Mouse (Mus musculus) lung, postnatal 25 days (tissue): Measurements from ENCODE around the gene Actr6.

Source experiments
- DNase-seq: peaks from one replicate; pipeline ENCODE4 v3.0.0; 2022; ENCODE audit warnings: low spot score

Gene Actr6

DNA sequence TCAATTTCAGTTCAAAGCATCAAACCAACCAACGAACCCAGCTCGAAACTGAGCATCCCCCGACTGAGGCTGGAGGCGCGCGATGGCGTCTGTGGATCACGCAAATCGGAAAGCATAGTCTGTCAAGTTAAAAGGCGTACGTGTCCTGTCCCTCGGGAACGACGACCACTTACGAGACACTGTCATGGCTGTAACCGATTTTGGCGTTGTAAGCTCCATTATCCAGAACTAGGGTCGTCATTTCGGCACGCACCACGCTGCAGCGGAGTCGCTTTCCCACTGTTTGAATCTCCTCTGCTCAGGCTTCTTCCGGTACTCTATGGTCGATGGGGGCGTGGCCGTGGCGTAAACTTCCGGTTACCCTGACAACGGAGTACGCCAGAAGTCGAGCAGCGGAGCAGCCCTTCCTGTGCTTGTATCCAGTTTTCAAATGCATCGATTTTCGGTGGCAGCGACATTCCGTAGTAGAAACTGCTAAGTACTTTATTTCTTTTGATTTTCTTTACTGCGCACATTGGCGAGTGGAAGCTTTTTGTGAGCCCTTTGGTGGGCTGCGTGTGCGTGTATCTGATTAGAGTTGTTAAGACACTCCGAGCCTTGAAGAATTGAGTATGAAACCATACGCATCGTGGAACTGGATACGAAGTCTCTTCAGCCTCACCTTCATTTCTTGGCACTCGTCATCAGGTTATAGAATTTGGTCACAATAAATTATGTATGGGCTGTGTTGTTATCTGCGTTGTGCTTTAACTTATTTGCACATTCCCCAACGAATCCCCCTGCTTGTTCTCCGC is at the start of gene Actr6:
Actr6 (minus strand) TSS at position 295 of the 794 bp plus-strand sequence.
- peak; percentile 95 for DNase-seq

DNA sequence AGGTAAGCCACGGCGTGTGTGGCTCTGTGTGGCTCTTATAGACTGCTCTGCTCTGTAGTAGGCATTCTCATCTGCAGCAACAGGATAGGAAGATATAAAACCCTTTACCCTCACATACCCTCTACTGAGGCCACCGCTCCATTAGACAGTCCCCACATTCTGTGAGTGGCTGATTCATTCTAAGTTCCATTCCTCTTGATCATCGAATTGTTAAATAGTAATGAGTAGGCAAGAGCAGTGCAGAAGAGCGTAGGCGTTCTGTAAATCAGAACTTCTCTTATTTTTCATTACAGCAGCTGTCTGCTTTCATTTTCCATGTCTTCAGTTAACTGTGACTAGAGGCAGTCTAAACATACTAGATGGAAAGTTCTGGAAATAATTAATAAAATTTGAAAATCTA is 43.9 kb upstream of the Actr6 start:
- DNase-seq, result no peak

DNA sequence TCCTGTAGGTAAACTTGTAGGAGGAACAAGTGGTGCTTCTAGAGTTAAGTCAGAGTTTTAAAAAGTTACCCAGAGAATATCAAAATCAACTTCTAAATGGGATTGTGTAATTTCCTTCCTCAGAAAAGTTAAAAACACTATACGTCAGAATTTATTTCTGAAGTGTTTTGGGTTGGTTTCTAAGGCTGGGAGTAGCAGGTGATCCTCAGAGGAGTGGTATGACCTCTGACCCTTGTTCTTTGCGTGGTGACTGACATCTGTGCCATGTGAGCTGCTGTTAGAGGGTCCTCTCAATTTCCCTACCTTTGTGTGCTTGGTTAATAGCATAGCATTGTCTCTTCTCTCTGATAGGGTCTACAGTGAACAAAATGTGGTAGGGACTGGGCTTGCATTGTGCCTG is 39.8 kb upstream of the Actr6 start:
- DNase-seq, result peak; percentile 37

DNA sequence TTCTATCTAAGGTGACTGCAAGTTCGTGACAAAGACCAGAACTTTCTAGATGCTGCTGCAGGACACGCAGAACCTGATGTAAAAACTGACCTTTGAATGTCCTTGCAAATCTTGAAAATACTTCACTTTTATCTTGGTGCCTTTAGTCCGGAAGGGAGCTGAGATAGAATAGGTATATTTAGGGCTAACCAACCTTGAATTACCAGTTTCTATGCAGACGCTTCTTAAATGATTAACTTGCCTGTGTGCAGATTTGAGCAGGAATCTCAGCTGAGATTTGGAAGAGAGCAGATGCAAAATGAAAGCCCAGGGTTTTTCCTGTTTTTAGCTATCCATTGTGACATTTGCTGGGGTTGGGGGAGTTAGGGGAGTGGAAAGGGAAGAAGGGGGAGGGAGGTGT is 37.0 kb upstream of the Actr6 start:
- no peak for DNase-seq

DNA sequence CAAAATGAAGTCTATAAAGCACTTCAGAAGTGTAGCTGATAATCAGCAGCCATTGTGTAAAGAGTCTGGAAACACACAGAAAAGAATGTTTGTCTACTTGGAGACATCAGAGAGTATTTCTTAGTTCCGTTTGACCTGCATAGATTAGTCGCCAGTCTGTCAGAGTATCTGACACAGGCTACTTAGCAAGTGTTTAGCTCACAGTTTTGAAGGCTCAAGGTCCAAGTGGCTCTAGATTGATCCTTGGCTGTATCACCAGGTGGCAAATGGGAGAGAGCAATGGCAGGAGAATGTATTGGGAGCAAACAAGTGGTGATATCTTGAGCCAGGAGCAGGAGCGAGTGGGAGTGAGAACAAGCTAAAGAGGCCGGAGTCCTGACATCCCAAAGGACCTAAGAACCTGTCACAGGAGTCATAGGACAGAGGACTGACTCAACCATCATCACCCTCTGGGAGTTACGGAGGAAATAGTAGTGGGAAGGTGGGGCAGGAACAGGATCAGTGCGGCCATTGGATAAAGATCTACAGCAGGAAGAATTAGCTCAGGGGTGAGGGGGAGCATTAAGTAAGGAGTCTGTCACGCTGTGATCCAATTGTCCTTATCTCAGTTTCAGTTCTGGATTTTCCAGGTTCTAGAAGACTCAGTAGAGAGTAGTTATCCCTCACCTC is 36.4 kb upstream of the Actr6 start:
- no peak for DNase-seq

DNA sequence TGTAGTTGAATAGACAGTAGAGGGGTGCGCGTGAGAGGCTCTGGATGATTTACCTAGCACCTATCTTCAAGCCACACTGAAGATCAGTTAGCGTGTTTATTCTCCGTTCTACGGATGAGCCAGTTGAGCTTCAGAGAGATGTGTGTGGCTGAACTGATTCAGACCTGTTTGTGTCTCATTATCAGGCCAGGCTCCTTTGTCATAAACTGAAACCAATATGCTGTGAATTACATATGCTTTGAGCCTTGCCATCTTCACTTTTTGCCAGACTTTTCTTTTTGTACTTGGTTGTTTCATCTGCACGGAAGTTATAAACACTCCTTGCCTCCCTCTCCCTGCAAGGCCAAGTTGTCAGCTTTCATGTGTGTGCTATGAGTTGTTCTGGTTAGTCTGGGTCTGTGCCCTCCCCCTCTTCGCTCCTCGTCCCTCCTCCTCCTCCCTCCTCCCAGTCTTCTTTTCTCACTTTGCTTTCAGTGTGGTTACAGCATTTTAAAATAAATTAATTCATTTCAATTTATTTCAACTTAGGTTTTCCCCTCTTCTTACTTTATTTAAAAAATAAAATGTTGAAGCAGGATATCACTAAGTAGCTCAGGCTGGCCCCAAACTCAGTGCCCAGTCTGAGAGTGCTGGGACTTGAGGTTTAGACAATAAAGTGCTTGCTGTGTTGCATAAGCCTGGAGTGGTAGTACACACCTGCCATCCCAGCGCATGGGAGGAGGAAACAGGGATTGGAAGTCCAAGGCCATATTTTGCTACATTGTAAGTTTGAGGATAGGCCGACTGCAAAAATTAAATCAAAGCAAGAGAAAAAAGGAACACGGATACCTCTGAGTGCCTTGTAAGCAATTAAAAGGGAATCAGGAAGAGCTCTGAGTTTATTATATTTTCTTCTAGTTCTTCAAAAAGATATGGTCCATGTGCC is 34.0 kb upstream of the Actr6 start:
- DNase-seq, result no peak

DNA sequence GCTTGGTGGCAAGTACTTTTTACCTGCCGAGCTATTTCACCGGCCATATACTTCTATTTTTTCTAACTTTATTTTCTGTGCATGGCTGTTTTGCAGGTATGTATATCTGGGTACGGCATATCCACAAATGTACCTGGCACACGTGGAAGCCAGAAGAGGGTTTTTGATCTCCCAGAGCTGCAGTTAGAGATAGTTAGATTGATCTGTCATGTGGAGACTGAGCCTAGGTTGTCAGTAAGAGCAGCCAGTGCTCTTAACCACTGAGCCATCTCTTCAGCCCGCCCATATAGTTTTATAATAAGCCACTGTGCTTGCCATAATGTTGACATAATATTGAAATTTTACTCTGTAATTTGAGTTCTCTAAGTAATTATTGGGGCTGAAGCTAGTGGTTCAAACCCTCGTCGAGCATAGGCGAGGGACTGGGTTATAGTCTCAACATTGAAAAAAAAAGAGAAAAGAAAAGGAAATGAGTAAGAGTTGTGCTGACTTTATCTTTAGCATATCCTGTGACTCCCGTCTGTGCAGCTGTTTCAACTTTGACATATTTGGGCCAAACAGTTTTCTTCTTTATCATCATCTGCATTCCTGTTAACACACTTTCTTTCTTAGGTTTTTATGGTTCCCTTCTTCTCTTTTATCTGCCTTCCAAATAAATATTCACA is 32.5 kb upstream of the Actr6 start:
- DNase-seq, result no peak

DNA sequence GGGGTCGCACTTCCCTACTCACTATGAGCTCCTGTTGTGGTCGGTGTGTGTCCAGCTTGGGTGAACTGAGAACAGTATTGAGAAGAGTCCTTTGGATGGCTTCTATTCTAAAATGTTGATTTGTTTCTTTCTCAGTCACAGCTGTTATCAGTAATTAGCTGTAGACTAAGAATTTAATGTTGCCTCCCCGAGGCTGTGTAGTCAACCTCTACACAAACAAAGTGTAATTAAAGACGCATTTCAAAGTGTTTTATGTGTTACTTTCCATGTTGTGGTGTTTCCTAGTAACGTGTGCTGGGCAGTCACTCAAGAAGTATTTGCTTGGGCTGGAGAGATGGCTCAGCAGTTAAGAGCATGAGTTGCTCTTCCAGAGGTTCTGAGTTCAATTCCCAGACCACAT is 28.7 kb upstream of the Actr6 start:
- no peak for DNase-seq

DNA sequence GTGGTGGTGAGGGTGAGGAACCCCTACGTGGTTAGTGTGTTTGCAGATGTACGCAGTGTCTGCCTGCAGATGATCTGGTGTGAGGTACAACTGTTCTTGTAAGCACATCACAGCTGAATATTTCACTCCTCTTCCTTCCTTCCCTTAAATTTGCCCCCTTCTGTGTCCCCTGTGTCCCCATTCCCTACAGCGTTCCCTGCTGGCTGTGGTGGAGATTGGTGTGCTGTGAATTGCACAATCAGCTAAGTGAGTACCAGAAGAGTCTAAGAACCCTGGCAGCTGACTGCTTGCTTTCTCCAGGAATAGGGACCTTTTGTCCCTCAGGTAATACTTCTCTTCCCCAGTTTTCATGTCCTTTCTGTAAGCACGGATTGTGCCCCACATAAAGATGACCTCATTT is 23.1 kb upstream of the Actr6 start:
- DNase-seq, result no peak

DNA sequence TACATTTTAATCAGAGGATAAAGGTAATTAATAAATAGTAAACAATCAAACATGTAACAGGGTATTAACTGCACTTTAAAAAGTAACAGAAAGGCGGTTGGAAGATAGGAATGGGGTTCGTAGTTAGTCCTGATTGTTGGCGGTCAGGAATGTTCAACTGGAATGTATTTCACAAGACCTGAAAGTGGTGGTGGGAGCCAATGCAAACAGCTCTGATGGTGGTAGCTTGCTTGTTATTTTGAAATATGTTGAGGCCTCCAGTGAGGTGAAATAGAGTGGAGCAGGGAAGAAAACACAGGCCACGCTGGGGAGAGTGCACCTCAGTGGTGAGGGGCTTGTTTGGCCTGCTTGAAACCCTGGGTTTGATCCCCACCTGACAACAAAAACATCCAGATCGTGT is 19.0 kb upstream of the Actr6 start:
- peak; percentile 69 for DNase-seq

DNA sequence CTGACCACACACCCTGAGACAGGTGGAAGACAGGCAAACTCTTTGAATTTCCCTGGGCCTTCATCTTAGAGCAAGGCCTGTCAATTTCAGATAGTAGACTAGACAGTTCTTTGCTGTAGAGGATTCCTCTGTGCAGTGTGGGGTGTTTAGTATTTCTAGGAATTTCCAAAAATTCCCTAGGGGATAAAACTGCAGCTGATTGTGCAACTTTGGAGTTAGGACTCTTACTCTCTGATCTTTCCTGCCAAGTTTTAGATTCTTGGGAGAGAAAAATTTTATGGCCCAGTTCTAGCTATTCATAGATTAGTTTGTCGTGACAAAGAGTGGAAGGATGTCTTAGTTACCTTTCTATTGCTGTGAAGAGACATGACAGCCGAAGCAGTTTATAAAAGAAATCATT is 16.5 kb upstream of the Actr6 start:
- no peak for DNase-seq

DNA sequence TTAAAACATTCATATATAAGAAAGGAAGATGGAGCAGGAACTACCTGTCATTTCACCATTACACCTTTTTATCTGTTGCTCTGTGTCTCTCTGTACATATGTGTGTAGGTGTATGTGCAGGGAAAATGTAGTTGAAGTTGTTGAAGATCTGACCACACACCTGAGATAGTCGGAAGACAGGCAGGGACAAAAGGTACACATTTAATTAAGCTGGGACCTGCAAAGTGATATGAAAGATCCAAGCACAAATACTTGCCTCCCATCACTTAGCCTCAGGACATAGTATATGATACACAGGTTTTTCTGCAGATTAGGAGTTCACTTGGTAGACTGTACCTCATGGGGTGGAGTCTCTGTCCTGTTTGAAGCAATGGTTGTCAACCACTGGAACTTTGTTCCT is 15.8 kb upstream of the Actr6 start:
- no peak for DNase-seq

DNA sequence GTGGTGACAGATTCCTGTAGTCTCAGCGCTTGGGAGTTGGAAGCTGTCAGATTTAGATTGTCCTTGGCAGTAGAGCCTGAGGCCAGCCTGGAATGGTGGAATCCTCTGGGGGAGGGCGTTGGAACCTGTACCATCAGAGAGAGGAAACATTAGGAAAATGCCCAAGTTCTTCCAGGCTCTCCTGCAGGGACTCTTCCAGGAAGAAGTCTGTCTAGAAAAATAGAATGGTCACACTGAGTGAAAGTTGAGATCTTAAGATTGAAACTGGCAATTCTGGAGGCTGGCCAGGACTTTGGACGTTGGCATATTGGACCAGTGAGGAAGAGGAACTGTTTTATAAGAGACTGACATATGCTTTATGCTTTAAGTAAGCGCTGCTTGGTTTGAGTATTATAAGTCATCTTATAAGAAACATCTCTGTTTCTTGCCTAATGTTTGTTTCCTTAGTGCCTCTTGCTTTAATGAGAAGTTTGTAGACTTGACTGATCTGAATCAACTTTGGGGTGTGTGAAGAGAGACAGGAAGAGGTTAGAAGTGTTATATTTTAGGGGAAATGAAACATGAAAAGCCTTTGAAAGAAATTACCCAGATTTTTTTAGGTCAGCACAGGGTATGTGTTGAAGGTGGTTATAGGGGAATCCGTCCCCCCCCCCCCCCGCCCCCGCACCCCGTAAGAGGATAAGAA is 15.3 kb upstream of the Actr6 start:
- DNase-seq, result no peak

DNA sequence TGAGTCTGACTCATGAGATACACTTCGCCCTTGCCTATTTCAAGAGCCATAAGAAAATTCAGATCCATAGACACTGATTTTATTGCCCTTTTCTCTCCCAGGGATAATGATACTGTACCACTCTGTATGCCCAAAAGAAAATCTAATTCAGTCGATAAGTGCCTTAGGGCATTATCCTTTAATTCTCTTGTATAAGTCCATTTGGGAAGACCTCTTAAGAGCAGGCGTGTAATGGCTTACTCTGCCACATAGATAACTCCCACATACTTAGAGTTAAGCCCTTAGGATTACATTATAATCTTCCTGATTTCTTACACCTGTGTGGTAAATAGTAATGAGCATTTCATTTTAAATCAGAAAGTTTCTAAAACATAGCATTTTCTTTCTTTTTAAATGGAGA is 14.5 kb upstream of the Actr6 start:
- no peak for DNase-seq

DNA sequence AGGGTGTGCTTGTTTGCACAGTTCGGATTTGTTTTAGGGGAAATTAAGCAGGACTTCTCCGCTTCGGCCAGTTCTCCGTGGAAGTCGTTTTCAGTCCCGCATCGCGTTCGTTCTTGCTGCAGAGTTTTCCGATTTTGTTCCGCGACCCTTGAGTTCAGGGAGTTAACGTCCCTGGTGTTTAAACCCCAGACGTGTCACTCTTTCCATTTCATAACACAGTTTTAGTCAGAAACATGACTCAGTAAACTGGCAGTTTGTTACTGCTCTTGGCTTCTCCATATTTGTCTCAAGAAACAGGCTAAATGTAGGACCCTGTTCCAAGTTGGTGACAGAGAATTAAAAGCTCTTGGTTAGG is 13.5 kb upstream of the Actr6 start:
- peak; percentile 43 for DNase-seq

DNA sequence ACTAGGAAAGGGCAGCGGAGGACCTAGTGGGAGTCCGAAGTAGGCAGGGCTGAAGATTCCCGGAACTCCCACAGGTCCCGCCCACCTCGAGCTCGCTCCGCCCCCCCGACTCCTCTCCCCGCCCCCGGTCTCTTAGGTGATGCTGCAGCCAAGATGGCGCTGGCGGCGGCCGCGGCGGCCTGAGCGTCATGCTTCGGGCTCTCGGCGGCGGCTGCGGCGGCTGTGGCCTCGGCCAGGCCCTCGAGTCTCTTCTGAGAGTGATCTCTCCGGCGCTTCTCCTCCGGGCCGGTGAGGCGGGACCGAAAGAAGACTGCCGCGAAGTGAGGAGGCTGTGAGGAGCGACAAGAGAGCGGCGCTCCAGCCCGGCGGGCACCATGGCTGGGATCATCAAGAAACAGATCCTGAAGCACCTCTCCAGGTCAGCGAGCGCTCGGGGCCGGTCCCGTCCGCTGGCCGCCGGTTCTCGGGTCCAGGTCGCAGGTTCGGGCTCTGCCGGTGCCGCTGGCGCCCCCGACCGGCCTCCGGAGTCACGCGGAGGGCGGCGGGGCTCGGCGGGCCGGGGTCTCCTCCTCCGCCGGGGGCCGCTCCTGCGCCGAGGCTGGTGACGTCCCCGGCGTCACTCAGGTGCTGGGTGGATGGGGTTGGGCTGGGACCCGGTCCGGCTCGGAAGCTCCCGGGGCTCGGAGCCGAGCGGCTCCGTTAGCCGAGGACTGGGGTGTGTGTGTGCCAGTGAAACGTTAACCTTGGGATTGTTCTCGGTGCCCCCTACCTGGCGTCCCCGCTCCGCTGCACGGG is 13.0 kb upstream of the Actr6 start, which contains the start of gene Uhrf1bp1l:
Uhrf1bp1l (plus strand) TSS at position 121 of the 795 bp plus-strand sequence.
- peak; percentile 90 for DNase-seq

DNA sequence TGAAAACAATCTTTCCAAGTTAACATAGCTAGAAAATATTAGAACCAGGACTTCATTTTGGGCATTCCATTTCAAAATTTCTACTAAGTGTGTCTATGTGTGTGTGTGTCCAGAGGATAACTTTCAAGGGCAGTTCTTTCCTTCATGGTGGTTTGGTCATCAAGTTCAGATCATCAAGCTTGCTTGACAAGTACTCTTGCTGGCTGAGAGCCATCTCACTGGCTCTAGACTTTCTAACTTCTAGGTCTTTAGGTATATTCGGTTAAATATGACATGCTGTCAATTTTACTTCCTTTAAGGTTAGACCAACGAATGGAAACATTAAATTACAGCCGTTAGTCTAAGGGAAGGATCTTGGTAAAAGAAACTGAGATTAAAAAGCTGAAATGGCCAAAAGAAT is 12.2 kb upstream of the Actr6 start:
- no peak for DNase-seq

DNA sequence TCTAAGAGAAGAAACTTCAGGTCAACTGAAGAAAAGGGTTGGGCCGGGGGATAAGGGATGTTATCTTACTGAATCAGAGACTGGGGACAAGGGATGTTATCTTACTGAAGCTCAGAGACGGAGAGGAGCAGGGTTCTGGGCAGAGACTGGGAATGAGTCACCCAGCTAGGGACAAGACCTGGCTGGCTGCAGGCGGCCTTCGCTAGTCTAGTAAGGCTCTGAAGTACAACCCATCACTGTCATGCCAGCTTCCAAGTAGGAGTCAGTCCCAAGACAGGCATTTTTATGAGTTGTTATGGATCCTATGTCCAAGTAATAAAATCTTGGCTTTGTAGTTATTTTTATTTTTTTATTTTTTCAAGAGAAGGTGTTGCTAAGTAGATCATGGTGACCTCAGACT is 11.2 kb upstream of the Actr6 start:
- no peak for DNase-seq

DNA sequence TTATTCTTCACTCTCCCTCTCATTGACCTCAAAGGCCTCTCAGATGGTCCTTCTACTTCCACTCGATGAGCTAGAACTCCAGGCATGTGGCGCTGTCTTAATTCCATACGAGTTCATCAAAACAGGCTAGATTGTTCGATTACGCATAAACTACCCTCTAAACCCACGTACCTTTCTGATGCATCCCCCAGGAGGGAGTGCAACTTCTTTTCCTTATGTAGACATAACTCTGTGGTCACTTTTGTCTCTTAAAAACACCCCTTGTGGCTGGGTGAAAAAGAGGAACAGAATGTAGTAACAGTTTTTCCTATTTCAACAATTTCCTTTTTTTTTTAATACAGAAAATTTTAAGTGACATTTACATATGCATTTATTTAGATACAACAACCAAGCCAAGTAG is 8.9 kb upstream of the Actr6 start:
- no peak for DNase-seq

DNA sequence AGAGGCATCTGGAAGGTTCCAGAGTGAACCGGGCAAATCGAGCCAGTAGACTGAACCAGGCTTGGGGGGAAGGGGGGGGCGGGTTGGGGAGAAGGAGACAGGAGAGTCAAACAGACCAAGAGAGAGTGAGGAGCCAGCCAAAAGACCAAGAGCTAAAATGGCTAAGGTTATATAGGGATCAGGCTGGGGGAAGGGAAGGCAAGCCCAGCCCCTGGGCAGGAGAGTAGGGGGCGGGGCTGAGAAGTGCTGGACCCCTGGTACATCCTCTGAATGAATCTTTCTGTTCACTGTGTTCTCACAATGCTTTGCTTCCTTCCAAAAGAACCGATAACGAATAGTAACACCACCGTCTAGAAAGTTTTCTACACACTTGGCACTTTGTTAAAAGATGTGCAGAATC is 7.6 kb upstream of the Actr6 start:
- no peak for DNase-seq

DNA sequence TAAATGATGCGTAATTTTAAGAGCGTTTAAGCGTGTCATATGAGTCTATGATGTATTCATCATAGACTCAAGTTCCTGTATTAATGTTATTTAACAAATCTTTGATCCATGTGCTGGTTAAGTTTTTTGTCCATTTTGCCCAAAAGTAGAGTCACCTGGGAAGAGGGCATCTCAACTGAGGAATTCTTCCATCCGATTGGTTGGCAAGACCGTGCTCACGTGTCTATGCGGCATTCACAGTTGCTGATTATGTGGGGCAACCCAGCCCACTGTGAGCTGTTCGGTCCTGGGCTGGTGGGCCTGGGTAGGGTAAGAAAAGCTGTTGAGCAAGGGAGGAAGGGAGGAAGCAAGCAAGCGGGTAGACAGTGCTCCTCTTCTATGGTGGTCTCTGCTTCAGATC is 6.3 kb upstream of the Actr6 start:
- DNase-seq, result no peak
